Mouse (Mus musculus): ENCODE results near the gene Nae1. TPM values are rescaled to one million over a fixed set of nuclear protein-coding genes. Genes with fewer than 3 reads are reported as not detected.
"Not testable (repeated sequence)": the region's sequence is repeated elsewhere in the genome, so short reads cannot be mapped to it uniquely, and the experiment has no call there.

Nae1 gene
- polyA plus RNA-seq (2012; ENCODE audit: insufficient read depth, insufficient read length, missing spikeins): 39.6 and 41.0 TPM in 2 replicates

DNA sequence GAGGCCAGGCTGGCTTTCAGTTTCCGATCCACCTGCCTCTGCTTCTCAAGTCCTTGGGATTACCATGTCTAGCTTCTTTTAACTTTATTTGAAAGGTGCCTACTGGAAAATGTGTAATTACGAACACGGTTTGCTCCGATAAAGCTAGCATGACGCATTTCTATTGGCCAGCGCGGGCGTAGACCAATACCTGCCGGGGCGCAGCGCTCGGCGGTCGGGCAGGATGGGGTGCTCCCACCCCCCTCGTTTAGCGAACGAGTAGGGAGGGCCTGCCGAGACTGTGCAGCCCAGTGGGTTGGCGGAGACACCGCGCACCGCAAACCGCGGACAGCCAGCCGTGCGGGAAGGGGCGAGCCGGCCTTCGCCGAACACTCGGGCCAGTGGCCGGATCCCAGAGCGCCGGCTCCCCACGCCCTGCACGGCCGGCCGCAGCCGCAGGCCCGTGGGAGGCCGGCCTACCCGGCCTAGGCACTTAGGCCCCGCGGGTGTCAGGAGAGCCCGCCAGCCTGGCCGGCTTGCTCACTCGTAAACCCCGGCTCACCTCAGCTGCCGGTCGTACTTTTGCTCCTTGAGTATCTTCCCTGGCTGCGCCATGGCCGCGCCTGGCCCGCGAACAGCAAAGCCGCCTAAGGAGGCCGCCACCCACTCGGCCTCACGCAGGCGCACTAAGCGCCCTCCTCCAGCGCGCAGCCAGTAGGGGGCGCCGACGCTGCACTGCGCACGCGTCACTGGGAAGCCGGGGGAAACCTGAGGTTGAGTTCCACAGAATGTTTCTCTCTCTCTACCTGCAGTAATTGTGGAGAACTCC, at the start of gene Nae1, which contains the start of gene Car7:
TSS of gene Nae1 (minus strand) at position 667 of the 808 bp plus-strand sequence.
TSS of gene Car7 (plus strand) at position 719 of the 808 bp plus-strand sequence.
- peak within 1 kb of the TSS; percentile 98 for H3K4me3 ChIP-seq (ENCODE audit: insufficient read depth, low read length)
- H3K27ac ChIP-seq (ENCODE audit: insufficient read depth, low read depth, low read length): peak within 1 kb of the TSS; percentile 51
- H3K4me1 ChIP-seq (ENCODE audit: control insufficient read depth, insufficient read depth, low read length): peaks cover 9% of the 10 kb centered on the region
- TF ChIP-seq CTCF (IDR thresholded peaks at IDR 0.05; ENCODE audit: low read depth, low read length) (peak; percentile 37; the same call in 1 of the 2 replicates), POLR2A (IDR thresholded peaks at IDR 0.05; ENCODE audit: borderline replicate concordance, low read depth, low read length) (no peak)

DNA sequence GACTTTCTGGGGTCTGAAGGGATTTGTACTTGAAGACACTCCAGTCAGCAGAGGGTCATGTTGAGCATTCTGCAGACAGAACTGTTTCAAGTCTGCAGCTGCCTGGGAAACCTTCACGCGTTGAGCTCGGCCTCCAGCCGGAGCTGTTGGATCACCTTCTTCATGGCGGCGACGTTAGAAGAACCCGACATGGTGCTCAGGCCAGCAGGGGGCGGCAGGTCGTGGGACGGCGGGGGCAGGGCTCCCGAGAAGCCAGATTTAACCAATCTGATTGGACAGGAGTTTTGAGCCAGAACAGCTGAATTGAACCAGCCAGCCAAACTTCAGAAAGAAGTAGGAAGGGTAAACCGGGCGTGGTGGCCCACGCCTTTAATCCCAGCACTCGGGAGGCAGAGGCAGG, 43.2 kb upstream of the Nae1 start:
- not testable (repeated sequence) for H3K27ac ChIP-seq (ENCODE audit: insufficient read depth, low read depth, low read length); H3K4me1 ChIP-seq (ENCODE audit: control insufficient read depth, insufficient read depth, low read length); H3K4me3 ChIP-seq (ENCODE audit: insufficient read depth, low read length)

DNA sequence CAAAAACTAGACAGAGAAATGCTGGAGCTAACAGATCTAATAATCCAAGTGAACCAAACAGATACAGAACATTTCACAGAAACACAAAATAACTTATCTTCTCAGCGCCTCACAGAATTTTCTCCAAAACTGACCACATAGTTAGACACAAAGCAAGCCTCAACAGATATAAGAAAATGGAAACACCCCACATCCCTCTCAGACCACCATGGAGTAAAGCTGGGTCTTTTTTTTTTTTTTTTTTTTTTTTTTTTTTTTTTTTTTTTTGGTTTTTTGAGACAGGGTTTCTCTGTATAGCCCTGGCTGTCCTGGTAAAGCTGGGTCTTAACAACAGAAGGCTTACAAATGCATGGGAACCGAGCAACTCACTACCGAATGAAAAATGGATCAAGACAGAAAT, 42.4 kb upstream of the Nae1 start:
- H3K4me1 ChIP-seq (ENCODE audit: control insufficient read depth, insufficient read depth, low read length): no peaks in the 10 kb centered on the region
- no peak overlapping the region for H3K27ac ChIP-seq (ENCODE audit: insufficient read depth, low read depth, low read length)
- H3K4me3 ChIP-seq (ENCODE audit: insufficient read depth, low read length): no peak overlapping the region
- no peak for TF ChIP-seq POLR2A (IDR thresholded peaks at IDR 0.05; ENCODE audit: borderline replicate concordance, low read depth, low read length)
- no peak for TF ChIP-seq CTCF (IDR thresholded peaks at IDR 0.05; ENCODE audit: low read depth, low read length)

DNA sequence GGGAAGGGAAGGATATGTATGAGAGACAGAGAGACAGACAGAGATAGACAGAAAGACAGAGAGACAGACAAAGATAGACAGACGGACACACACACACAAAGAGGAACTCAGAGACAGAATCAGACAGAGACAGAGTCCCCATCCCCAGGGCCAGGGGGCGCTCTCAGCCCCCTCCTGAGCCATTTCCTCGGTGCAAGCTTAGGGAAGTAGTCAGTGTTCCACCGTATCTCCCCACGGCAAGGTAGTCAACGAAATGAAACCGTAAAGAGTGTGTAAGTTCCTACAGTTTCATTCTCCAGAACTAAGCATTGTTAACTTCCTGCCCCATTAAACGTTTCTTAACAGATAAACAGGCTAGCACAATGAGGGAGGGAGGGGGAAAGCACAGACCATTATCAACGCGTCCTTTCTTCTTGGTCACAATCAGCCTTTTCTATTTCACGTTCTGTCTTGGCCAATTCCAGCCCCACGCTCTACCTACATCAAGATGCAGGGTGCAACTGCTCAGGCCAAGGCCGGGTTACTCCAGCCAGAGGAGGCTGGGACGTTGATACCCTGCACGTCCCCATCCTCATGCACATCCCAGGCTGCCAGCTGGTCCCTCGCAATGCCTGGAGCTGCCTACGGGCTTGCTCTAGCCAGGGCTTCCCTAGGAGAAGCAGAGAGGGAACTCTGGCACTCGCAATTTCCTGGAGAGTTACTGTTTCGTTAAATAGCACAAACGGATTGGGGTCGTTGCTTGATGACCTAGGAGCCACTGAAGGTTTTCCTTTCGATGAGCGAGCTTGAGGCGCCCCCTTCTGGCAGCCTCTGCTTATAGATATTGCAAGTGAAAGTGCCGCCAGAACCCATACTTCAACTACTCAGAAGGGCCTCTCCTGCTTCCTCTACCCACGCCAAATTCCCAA, 36.3 kb upstream of the Nae1 start:
- Histone ChIP-seq H3K27ac (ENCODE audit: insufficient read depth, low read depth, low read length) (no peak overlapping the region), H3K4me3 (ENCODE audit: insufficient read depth, low read length) (peak overlapping the region; percentile 62), H3K4me1 (ENCODE audit: control insufficient read depth, insufficient read depth, low read length) (peaks cover 3% of the 10 kb centered on the region; the same call in 1 of the 2 replicates)
- TF ChIP-seq CTCF (IDR thresholded peaks at IDR 0.05; ENCODE audit: low read depth, low read length) (peak; percentile 79), POLR2A (IDR thresholded peaks at IDR 0.05; ENCODE audit: borderline replicate concordance, low read depth, low read length) (no peak)

DNA sequence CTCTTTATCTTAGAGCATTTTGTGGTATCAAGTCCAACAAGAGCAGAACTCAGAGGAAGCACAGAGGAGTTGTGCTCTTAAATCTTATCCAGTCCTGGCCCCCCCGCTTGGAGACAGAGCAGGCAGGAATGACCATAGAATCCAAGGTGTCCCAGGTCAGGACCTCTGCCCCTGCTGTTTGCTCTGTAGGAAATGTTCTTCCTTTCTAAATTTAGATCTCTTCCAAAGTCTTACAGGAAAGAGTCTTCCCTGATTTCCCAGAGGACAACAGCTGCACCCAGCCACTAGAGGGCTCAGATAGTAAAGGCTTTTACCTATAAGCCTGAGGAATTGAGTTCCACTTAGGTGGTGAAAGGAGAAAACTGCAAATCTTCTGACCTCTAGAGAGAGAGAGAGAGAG, 35.1 kb upstream of the Nae1 start:
- no peak for TF ChIP-seq POLR2A (IDR thresholded peaks at IDR 0.05; ENCODE audit: borderline replicate concordance, low read depth, low read length)
- TF ChIP-seq CTCF (IDR thresholded peaks at IDR 0.05; ENCODE audit: low read depth, low read length): no peak
- H3K4me3 ChIP-seq (ENCODE audit: insufficient read depth, low read length): no peak overlapping the region
- no peak overlapping the region for H3K27ac ChIP-seq (ENCODE audit: insufficient read depth, low read depth, low read length)
- peaks cover 5% of the 10 kb centered on the region; the same call in 1 of the 2 replicates for H3K4me1 ChIP-seq (ENCODE audit: control insufficient read depth, insufficient read depth, low read length)

DNA sequence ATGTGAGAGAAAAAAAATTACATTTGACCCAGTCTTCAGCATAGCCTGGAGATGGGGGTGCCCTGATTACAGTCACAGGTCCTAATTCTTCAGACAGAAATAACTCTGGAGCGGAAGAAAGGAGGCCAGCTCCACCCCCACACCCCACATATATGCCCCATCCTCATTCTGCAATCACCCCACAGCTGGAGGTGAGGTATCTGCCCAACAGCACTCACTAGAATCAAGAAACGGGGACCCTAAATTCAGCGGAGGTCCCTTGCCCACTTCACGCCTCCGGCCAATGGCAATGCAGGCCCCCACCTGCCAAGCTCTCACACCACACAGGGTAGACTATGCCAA, 31.0 kb upstream of the Nae1 start:
- H3K4me3 ChIP-seq (ENCODE audit: insufficient read depth, low read length): no peak overlapping the region
- TF ChIP-seq CTCF (IDR thresholded peaks at IDR 0.05; ENCODE audit: low read depth, low read length) (no peak), POLR2A (IDR thresholded peaks at IDR 0.05; ENCODE audit: borderline replicate concordance, low read depth, low read length) (no peak)
- peaks cover 2% of the 10 kb centered on the region; the same call in 1 of the 2 replicates for H3K4me1 ChIP-seq (ENCODE audit: control insufficient read depth, insufficient read depth, low read length)
- H3K27ac ChIP-seq (ENCODE audit: insufficient read depth, low read depth, low read length): no peak overlapping the region

DNA sequence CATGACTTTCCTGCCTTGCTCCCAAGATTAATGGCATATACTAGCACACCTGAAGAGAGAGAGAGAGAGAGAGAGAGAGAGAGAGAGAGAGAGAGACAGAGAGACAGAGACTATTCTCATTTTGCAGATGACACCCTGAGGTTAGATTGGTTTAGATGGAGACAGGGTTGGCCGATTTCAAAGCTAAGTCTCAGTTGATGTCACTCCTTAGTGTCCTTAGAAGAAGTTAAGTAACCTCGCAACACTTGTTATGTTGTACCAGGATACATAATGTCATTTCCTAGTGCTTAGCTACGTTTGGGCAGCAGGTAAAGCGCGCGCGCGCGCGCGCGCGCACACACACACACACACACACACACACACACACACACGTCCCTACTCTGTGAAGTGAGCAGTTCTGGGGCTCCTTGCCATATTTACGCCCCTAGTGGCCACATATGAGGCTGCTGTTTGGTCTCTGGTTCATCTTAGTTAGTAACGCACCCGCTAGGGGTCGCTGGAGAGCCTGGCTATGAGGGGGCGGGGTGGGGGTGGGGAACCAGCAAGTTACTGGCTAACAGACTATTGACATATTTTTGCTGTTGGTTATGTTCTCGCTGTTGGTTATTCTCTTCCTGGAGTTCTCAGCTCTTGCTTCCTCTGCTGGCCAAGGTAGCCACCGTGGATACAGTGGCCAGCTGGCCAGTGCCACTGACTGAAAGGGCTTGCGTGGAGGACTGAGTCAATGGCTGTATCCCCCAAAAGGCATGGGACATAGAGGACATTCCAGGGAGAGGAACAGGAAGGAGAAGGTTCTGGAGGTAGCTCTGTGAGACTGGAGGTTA, 30.4 kb upstream of the Nae1 start:
- H3K27ac ChIP-seq (ENCODE audit: insufficient read depth, low read depth, low read length): no peak overlapping the region
- TF ChIP-seq CTCF (IDR thresholded peaks at IDR 0.05; ENCODE audit: low read depth, low read length) (peak; percentile 99), POLR2A (IDR thresholded peaks at IDR 0.05; ENCODE audit: borderline replicate concordance, low read depth, low read length) (no peak)
- peaks cover 2% of the 10 kb centered on the region; the same call in 1 of the 2 replicates for H3K4me1 ChIP-seq (ENCODE audit: control insufficient read depth, insufficient read depth, low read length)
- no peak overlapping the region for H3K4me3 ChIP-seq (ENCODE audit: insufficient read depth, low read length)

DNA sequence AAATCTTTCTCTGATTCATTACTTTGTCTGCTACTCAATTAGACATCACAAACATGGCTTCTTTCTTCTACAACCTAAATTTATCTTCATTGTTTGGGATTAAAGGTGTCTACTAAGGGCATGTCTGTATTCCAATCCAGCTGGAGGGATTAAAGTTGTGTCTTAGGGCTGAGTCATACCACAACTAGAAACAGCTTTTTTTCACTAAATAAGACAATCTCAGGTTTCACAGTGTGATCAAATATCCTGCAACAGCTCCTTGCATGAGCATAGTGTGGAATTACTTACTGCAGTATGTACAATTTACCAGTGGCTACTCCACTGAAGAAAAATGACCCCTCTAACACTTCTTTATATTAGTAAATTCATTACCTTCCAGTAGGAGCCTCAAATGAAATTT, 26.3 kb upstream of the Nae1 start:
- TF ChIP-seq POLR2A (IDR thresholded peaks at IDR 0.05; ENCODE audit: borderline replicate concordance, low read depth, low read length): no peak
- no peak for TF ChIP-seq CTCF (IDR thresholded peaks at IDR 0.05; ENCODE audit: low read depth, low read length)
- peaks cover 2% of the 10 kb centered on the region; the same call in 1 of the 2 replicates for H3K4me1 ChIP-seq (ENCODE audit: control insufficient read depth, insufficient read depth, low read length)
- no peak overlapping the region for H3K4me3 ChIP-seq (ENCODE audit: insufficient read depth, low read length)
- H3K27ac ChIP-seq (ENCODE audit: insufficient read depth, low read depth, low read length): no peak overlapping the region

DNA sequence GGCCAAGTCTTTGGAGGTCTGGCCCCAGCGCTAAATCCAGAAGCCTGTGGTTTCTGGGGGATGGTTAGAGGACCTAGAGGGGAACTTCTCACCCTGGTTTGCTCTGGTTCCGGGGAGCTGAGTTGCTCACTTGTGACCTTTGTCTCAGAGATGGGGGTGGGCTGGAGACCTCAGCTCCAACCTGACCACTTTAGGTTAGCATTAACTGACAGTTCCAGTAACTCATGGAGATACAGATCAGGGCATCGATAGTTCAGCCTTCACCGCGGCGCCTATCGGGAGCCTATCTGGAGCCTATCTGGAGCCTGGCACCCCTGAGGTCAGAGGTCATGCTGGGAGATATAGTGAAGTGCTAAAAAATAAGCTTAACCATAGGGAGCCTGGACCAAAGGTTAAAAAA, 22.8 kb upstream of the Nae1 start:
- Histone ChIP-seq H3K27ac (ENCODE audit: insufficient read depth, low read depth, low read length) (no peak overlapping the region), H3K4me3 (ENCODE audit: insufficient read depth, low read length) (no peak overlapping the region)
- no peak for TF ChIP-seq CTCF (IDR thresholded peaks at IDR 0.05; ENCODE audit: low read depth, low read length)
- TF ChIP-seq POLR2A (IDR thresholded peaks at IDR 0.05; ENCODE audit: borderline replicate concordance, low read depth, low read length): no peak

More for the DNA sequence above, 22.8 kb upstream of the Nae1 start:
- H3K4me1 ChIP-seq (ENCODE audit: control insufficient read depth, insufficient read depth, low read length): no peaks in the 10 kb centered on the region

Measured in bone marrow macrophage, adult 2 months (primary cell).